Mouse (Mus musculus) left cerebral cortex, postnatal 25 days (tissue): ENCODE data around the gene Dact2. TPM values are rescaled to one million over a fixed set of nuclear protein-coding genes. Genes with fewer than 3 reads are reported as not detected.

Experiments used
- total RNA-seq, 2 experiments: library from RNA; stranded (reverse); gene quantifications; 2 replicates each; pipeline ENCODE4 v1.2.3; 2021

Gene Dact2
- total RNA-seq, 2 experiments from 2014 or later, result 80.7 to 87.1 TPM

Other genes with a start within 250 kb of the Dact2 start
- gene Gm7356, start 200.6 kb downstream of the Dact2 start, total RNA-seq, result not detected
- gene Gm7358, start 144.8 kb downstream of the Dact2 start, total RNA-seq, result not detected
- gene Smoc2, start 75.2 kb upstream of the Dact2 start, total RNA-seq, result 10 to 100 TPM; 10.1 to 12.3 TPM